Mouse (Mus musculus) adipocyte (in vitro differentiated cells): ENCODE measurements around the gene Rassf6.
A peak's percentile ranks its signal among the peaks of the same experiment; 100 is the strongest.
"Not testable (repeated sequence)": the region's sequence is repeated elsewhere in the genome, so short reads cannot be mapped to it uniquely, and the experiment has no call there.

ENCODE experiments used
- DNase-seq: peaks from one replicate; pipeline ENCODE4 v3.0.0-alpha.2; 2016; ENCODE audit warnings: low spot score

Rassf6 gene

DNA sequence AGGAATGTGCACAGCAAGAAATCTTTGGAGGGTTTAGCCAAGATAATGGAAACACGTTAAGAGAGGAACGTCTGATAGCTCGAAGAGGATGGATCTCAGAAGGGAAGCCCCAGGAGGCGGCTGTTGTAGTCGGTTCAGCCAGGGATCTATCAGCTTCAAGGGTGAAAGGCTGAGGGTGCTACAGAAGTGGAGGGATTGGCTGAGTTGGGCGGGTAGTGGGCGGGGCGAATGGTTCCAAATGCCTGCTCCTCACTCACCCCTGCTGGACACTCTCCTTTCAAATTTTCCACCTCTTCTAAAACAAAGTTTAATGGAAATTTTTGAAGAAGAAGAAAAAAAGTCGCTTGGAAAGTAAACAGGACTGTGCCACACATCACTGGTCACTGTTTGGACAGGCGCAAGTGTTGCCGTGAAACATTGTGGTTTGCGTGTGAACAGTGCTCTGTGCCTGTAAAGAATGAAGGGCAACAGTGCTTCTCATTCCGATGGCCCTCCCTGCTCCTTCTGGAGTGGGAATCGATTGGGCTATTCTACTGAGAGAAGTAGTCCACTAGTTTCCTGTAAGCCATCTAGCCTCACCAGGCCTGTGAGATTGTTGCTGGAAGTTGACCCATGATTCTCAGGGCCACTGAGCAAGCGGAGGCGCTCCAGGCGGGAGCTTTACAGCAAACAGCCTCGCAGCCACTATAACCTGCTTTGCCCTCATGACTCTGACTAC is 15.6 kb downstream of the Rassf6 start:
- no peak for DNase-seq

DNA sequence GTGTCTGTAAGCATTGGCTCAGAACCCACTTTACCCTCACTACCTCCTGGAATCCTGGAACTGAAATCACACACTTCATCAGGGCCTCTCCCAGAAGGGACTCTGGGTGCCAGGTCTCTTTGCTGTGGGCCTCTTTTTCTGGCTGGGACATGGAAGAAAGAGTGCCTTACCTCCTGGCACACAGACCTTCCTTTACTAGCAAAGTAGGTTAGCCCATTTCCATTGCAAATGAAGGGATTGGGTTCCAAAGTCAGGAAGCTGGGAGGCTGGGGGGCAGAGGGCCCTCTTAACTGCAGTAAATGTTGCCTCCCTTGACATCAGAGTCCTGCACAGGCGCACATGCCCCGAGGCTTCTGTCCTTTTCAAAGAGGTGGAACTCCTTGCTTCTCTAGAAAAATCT is 17.2 kb downstream of the Rassf6 start:
- DNase-seq = no peak

DNA sequence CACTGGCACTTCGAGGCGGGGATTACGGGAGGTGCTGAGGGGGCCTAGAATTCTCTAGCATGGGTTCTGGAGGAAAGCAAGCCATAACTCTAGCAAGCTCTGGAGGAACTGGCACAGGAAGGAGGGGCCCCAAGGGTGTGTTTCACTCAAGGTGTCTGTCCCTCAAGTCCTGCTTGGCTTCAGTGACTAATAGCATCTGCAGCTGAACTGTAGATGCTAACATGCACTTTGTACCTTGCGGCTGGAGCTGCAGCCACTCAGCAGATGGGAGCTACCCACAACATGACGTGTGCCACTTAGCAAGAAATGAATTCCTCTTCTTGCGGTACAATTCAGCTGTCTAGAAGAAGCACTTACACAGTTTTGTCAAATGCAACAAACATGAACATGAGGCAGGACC is 18.7 kb downstream of the Rassf6 start:
- no peak for DNase-seq

GRCm38 (mm10) chr5:90621316-90621715 is 19.1 kb downstream of the Rassf6 start:
- DNase-seq = no peak

DNA sequence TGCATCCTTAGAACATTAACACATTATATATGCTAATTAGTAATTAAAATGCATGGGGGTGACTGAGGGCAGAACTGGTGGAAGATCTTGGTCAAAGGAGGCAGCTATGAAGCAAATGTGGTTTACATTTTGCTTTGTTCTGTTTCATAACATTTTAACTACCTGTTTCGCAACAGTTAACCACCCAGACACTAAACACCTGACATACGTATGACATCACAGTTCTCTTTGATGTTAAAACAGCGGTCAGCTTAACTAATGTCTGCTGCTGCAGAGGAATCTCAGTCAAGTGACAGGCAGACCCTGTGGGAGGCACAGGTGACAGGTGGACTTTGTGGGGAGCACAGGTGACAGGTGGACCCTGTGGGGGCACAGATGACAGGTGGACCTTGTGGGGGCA is 22.6 kb downstream of the Rassf6 start:
- no peak for DNase-seq

- DNase-seq = not testable (repeated sequence)
Measured at GRCm38 (mm10) chr5:90612751-90613150, 27.7 kb downstream of the Rassf6 start.

GRCm38 (mm10) chr5:90611996-90612611 is 28.4 kb downstream of the Rassf6 start:
- DNase-seq = peak; percentile 11

- DNase-seq = no peak
Measured at GRCm38 (mm10) chr5:90611388-90611787, 29.1 kb downstream of the Rassf6 start.

DNA sequence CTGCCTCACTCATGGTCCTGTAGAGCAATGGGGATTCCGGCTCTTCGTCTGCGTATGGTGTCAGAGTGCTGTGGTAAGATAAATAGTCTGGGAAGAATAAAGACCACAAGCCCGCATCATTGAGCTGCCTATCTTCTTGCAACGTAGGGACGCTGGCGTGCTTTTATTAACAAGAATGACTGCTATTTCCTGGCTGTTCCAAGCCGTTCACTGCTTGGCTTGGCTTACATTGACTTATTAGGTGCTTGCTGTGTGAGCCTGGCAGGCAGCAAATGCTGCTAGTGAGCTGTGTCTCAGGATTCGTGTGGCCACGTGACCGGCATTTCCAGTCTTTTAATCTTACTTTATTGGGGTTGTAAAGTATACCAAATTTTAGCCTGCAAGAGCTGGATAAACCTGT is 31.6 kb downstream of the Rassf6 start:
- DNase-seq = no peak

- no peak for DNase-seq
Measured at GRCm38 (mm10) chr5:90603407-90603923, 37.0 kb downstream of the Rassf6 start.

DNA sequence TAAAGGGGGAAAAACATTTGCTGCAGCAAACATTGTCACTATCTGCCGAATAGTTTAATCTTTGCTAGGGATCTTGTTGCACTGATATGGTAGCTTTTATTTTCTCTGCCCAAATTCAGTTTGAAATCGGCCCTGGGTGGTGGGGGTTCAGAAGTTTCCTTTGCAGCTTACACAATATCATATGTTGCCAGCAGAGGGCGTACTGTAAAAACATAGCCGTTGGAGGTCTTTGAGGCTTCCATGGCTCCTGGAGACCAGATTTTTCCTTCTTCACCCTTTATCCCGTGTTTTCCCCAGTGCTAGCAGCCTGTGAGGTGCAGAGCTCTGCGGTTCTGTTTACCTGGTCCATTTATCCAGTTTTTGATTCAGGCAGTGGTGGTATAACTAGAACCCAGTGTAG is 39.0 kb downstream of the Rassf6 start:
- peak; percentile 69 for DNase-seq

DNA sequence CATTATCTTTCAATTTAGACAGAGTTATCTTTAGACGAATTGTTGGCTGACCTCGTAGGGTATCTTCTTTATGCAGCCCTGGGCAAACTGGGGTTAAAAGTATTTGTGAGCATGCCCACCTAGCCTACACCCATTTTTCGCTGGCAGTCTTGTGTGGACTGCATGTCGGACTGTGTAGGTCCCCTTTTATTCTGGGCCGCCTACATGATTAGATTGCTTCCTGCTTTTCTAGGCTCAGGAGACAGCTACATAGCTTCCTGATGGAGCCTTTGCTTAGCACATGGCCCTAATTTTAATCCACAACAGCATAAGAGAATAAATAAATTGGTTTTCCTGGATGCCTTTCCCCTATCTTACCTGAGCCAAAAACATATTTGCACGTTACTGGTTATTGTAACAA is 44.3 kb downstream of the Rassf6 start:
- DNase-seq = no peak

DNA sequence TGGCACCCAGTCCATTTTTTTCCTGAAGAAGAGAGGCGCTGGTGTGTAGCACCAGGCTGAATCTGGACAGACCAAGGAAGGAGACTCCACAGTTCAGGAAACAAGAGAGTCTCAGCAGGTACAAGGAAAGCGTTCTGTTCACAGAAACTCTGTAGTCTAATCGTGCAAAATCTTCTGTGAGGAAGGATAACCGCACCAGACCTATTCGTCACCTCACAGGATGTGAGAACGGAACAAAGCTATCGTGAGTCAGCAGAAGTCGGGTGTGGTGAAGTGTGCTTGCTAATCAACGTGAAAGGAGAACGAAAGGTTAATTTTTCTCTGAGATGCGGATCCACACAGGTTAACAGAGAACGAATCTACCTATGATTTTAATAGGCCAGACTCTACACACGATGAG is 45.5 kb downstream of the Rassf6 start:
- no peak for DNase-seq

- no peak for DNase-seq
Measured at GRCm38 (mm10) chr5:90591936-90592335, 48.5 kb downstream of the Rassf6 start.

DNA sequence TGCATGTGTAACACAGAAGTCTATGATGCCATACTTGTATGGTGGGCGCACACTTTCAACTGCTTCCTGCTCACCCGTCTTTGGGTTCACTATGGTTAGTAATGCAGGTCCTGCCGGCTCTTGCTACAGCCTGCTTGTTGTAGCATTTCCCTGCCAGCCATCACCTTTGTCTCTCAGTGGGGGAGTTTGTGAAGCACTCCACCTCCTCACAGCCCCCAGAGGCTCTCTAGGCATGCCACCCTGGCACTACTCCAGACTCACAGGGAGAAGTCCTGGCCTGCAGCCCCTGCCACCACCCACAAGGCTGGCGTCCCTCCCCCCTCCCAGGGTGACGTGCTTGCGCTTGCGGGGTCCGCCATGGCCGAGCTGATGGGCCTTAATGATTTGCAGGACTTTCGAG is 49.8 kb downstream of the Rassf6 start:
- no peak for DNase-seq

DNA sequence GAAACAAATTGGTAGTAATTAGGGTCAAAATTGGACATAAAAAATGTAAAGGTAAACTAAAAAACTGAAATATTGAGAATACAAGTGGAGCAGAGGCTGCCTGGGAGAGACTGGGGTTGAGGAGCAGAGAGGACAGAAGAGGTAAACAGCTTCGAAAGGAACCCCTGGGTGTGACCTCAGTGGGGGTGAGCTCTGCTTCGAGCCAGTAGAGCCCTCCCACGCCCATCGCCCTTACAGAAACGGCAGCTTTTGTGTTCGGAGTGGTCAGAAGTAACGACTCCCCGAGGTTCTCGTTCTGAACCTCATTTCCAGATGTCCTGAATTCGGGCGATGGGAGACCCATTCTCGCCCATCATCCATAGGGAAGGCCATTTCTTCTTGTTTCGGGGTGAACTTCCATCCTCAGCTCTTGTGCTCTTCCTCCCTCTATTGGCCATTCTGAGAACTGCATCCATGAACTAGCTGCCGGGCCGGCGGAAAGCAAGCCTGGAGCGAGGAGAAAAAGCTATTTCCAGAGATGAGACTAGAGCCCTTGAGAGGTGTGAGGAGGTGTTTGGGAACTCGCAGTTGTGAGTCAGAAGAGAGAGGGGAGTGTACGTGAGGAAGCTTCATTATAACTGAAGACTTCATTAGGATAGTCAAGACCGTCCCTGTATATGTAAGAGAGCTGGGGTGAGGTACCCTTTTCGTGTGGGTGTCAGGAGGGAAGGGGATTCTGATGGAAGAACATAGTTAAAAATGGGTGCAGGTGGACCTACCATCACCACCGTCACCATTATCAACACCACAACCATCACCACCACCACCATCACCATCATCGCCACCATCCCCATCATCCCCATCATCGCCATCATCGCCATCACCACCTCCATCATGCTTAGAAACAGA is 51.5 kb downstream of the Rassf6 start:
- peak; percentile 83 for DNase-seq

DNA sequence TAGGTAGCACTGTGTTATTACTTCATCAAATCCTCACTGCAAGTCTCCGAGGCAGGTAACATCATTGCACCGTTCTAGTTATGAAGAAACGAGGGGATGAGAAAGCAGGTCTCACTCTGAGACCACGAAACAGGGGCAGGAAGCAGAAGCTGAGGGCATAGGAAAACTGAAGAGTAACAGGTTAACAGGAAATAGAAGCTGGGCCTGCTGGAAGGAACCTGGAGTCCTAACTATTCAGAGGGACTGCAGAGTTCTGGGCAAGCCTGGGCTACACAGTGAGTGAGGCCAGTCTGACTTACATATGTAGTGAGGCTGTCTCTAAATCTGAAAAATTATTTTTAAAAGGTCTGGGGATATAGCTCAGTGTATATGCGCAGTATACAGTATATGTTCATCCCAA is 52.4 kb downstream of the Rassf6 start:
- no peak for DNase-seq

GRCm38 (mm10) chr5:90586511-90586910 is 53.9 kb downstream of the Rassf6 start:
- no peak for DNase-seq

- DNase-seq = no peak
Measured at GRCm38 (mm10) chr5:90584799-90585198, 55.7 kb downstream of the Rassf6 start.

DNA sequence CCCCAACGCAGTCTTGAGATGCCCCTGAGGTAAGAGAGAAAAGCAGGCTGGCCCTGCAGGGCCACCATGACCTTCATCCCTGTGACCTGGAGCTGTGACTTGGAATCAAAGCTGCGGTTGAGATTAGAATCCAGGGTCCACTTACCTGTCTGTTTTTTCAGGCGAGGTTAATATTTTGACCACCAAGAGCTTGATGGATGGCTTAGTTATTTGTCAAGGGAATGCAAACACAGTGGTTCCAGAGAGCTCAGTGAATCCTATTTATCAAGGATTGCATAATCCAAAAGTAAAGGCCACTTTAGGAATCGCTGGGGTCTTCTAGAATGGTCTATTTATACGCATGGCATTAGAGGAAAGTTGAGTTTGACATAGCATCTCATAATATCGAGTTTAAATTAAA is 58.3 kb downstream of the Rassf6 start:
- DNase-seq = no peak

- DNase-seq = no peak
Measured at GRCm38 (mm10) chr5:90579556-90579955, 60.9 kb downstream of the Rassf6 start.

- DNase-seq = no peak
Measured at GRCm38 (mm10) chr5:90577751-90578150, 62.7 kb downstream of the Rassf6 start.

- DNase-seq = no peak
Measured at GRCm38 (mm10) chr5:90571216-90571615, 69.2 kb downstream of the Rassf6 start.
